Mouse (Mus musculus): ENCODE measurements around the gene Olfr733. TPM values are rescaled to one million over a fixed set of nuclear protein-coding genes. Genes with fewer than 3 reads are reported as not detected.

Olfr733 gene
- not detected in 2 replicates for total RNA-seq (2014; rRNA removed)
- not detected in 2 replicates for polyA plus RNA-seq (2012; rRNA removed)

DNA sequence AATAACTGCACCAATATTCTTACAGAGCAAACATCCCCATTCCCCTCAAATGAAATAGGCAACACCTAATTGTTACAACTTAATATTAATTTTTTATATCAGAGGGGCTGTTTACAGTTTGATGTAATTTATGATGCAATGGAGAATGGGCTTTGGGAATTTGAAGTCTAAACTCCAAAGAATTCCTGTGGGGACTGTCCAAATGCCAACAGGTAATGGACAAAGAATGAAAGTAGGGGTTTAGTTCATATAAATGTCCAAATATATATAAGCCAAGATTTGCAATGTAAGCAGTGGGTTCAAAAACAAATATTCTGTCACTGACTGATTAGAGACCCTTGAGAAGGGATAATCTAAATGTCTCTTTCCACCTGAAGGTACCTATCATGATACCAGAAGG is at the start of gene Olfr733:
Gene Olfr733 (minus strand): TSS at position 101 of the 400 bp plus-strand sequence.
- no peak within 1 kb of the TSS for H3K9ac ChIP-seq (ENCODE audit: low read depth, low read length)
- H3K79me2 ChIP-seq (ENCODE audit: control insufficient read depth, insufficient read depth, low read length), result no peaks in the 10 kb centered on the region
- no peak within 1 kb of the TSS for H3K27ac ChIP-seq (replicated peaks; ENCODE audit: insufficient read depth, low read depth, low read length)
- no peak within 1 kb of the TSS for H3K4me3 ChIP-seq (ENCODE audit: insufficient read depth, low read depth, low read length)
- TF ChIP-seq CTCF (IDR thresholded peaks at IDR 0.05; ENCODE audit: low read depth, low read length), result no peak
- no peak for TF ChIP-seq POLR2A (IDR thresholded peaks at IDR 0.05; ENCODE audit: extremely low read depth, insufficient read depth, low read length)
- no peak for DNase-seq (ENCODE audit: extremely low read depth, low read depth, low spot score)
- no peaks in the 10 kb centered on the region for H3K36me3 ChIP-seq (ENCODE audit: control insufficient read depth, insufficient read depth, low read length)
- no peaks in the 10 kb centered on the region for H3K27me3 ChIP-seq (ENCODE audit: control insufficient read depth, insufficient read depth, low read length)
- no peaks in the 10 kb centered on the region for H3K4me1 ChIP-seq (ENCODE audit: control insufficient read depth, insufficient read depth, low read length)

GRCm38 (mm10) chr14:50348796-50349195 is 47.5 kb upstream of the Olfr733 start, which contains the start of gene Olfr735:
Gene Olfr735, minus strand, starts transcription at chr14:50348872.
- no peak for DNase-seq (ENCODE audit: extremely low read depth, low read depth, low spot score)
- no peaks in the 10 kb centered on the region for H3K79me2 ChIP-seq (ENCODE audit: control insufficient read depth, insufficient read depth, low read length)
- no peaks in the 10 kb centered on the region for H3K4me1 ChIP-seq (ENCODE audit: control insufficient read depth, insufficient read depth, low read length)
- 87% methylated on average over 2 of the region's 2 CpGs for WGBS
- H3K27ac ChIP-seq (replicated peaks; ENCODE audit: insufficient read depth, low read depth, low read length), result no peak within 1 kb of the TSS
- H3K4me3 ChIP-seq (ENCODE audit: insufficient read depth, low read depth, low read length), result no peak within 1 kb of the TSS
- H3K9ac ChIP-seq (ENCODE audit: low read depth, low read length), result no peak within 1 kb of the TSS
- H3K27me3 ChIP-seq (ENCODE audit: control insufficient read depth, insufficient read depth, low read length), result no peaks in the 10 kb centered on the region
- no peaks in the 10 kb centered on the region for H3K36me3 ChIP-seq (ENCODE audit: control insufficient read depth, insufficient read depth, low read length)
- TF ChIP-seq CTCF (IDR thresholded peaks at IDR 0.05; ENCODE audit: low read depth, low read length) (no peak), POLR2A (IDR thresholded peaks at IDR 0.05; ENCODE audit: extremely low read depth, insufficient read depth, low read length) (no peak)

DNA sequence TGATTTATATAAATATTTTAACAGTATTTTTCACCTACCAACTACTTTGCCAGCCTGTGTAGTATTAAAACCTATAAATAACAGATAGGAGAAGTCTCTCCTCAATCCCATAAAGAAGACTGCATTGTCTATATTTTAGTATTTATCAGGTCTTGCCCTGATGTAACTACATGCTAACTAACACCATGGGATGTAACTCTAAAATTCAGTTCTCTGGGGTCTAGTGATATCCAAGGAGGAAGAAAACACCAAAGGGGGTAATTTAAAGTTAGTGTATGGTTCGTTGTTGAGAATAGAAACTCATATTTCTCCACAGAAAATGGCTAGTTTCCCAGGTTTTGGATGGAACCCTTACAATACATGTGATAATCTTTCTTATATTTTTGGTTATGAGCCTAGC is 25.3 kb upstream of the Olfr733 start, which contains the start of gene Olfr734:
Gene Olfr734 (minus strand): TSS at position 101 of the 400 bp plus-strand sequence.
- WGBS, result 63% methylated on average over 1 of the region's 1 CpGs
- Histone ChIP-seq H3K4me1 (ENCODE audit: control insufficient read depth, insufficient read depth, low read length) (no peaks in the 10 kb centered on the region), H3K27ac (replicated peaks; ENCODE audit: insufficient read depth, low read depth, low read length) (no peak within 1 kb of the TSS), H3K36me3 (ENCODE audit: control insufficient read depth, insufficient read depth, low read length) (no peaks in the 10 kb centered on the region), H3K79me2 (ENCODE audit: control insufficient read depth, insufficient read depth, low read length) (no peaks in the 10 kb centered on the region), H3K27me3 (ENCODE audit: control insufficient read depth, insufficient read depth, low read length) (no peaks in the 10 kb centered on the region), H3K4me3 (ENCODE audit: insufficient read depth, low read depth, low read length) (no peak within 1 kb of the TSS), H3K9ac (ENCODE audit: low read depth, low read length) (no peak within 1 kb of the TSS)
- no peak for DNase-seq (ENCODE audit: extremely low read depth, low read depth, low spot score)
- no peak for TF ChIP-seq POLR2A (IDR thresholded peaks at IDR 0.05; ENCODE audit: extremely low read depth, insufficient read depth, low read length)

GRCm38 (mm10) chr14:50284106-50284505 is 17.2 kb downstream of the Olfr733 start, which contains the start of gene Olfr732:
Gene Olfr732, minus strand, starts transcription at chr14:50284206.
- no peak for DNase-seq (ENCODE audit: extremely low read depth, low read depth, low spot score)
- no peak within 1 kb of the TSS for H3K4me3 ChIP-seq (ENCODE audit: insufficient read depth, low read depth, low read length)
- H3K79me2 ChIP-seq (ENCODE audit: control insufficient read depth, insufficient read depth, low read length), result no peaks in the 10 kb centered on the region
- no peaks in the 10 kb centered on the region for H3K36me3 ChIP-seq (ENCODE audit: control insufficient read depth, insufficient read depth, low read length)
- 97% methylated on average over 1 of the region's 1 CpGs for WGBS
- H3K4me1 ChIP-seq (ENCODE audit: control insufficient read depth, insufficient read depth, low read length), result no peaks in the 10 kb centered on the region
- H3K27ac ChIP-seq (replicated peaks; ENCODE audit: insufficient read depth, low read depth, low read length), result no peak within 1 kb of the TSS
- no peaks in the 10 kb centered on the region for H3K27me3 ChIP-seq (ENCODE audit: control insufficient read depth, insufficient read depth, low read length)
- TF ChIP-seq POLR2A (IDR thresholded peaks at IDR 0.05; ENCODE audit: extremely low read depth, insufficient read depth, low read length) (no peak), CTCF (IDR thresholded peaks at IDR 0.05; ENCODE audit: low read depth, low read length) (no peak)
- no peak within 1 kb of the TSS for H3K9ac ChIP-seq (ENCODE audit: low read depth, low read length)

Other genes with a start within 250 kb of the Olfr733 start
- gene Olfr726, start 210.6 kb downstream of the Olfr733 start, total RNA-seq (2014; rRNA removed), result not detected in 2 replicates
- gene Olfr726, start 210.6 kb downstream of the Olfr733 start, polyA plus RNA-seq (2012; rRNA removed), result not detected in 2 replicates
- not detected in 2 replicates for gene Olfr727, start 178.3 kb downstream of the Olfr733 start, total RNA-seq (2014; rRNA removed)
- not detected in 2 replicates for gene Olfr727, start 178.3 kb downstream of the Olfr733 start, polyA plus RNA-seq (2012; rRNA removed)
- not detected in 2 replicates for gene Olfr728, start 158.8 kb downstream of the Olfr733 start, total RNA-seq (2014; rRNA removed)
- gene Olfr728, start 158.8 kb downstream of the Olfr733 start, polyA plus RNA-seq (2012; rRNA removed), result not detected in 2 replicates
- not detected in 2 replicates for gene Olfr729, start 148.6 kb downstream of the Olfr733 start, total RNA-seq (2014; rRNA removed)
- gene Olfr729, start 148.6 kb downstream of the Olfr733 start, polyA plus RNA-seq (2012; rRNA removed), result not detected in 2 replicates
- not detected in 2 replicates for gene Olfr730, start 113.3 kb downstream of the Olfr733 start, total RNA-seq (2014; rRNA removed)
- not detected in 2 replicates for gene Olfr730, start 113.3 kb downstream of the Olfr733 start, polyA plus RNA-seq (2012; rRNA removed)
- not detected in 2 replicates for gene Olfr731, start 59.7 kb downstream of the Olfr733 start, total RNA-seq (2014; rRNA removed)
- gene Olfr731, start 59.7 kb downstream of the Olfr733 start, polyA plus RNA-seq (2012; rRNA removed), result not detected in 2 replicates
- not detected in 2 replicates for gene Olfr732, start 17.3 kb downstream of the Olfr733 start, total RNA-seq (2014; rRNA removed)
- not detected in 2 replicates for gene Olfr732, start 17.3 kb downstream of the Olfr733 start, polyA plus RNA-seq (2012; rRNA removed)
- gene Olfr734, start 25.2 kb upstream of the Olfr733 start, total RNA-seq (2014; rRNA removed), result not detected in 2 replicates
- gene Olfr734, start 25.2 kb upstream of the Olfr733 start, polyA plus RNA-seq (2012; rRNA removed), result not detected in 2 replicates
- not detected in 2 replicates for gene Olfr735, start 47.4 kb upstream of the Olfr733 start, total RNA-seq (2014; rRNA removed)
- not detected in 2 replicates for gene Olfr735, start 47.4 kb upstream of the Olfr733 start, polyA plus RNA-seq (2012; rRNA removed)
- 0.28 and 0.34 TPM in 2 replicates for gene Tlr11, start 56.4 kb upstream of the Olfr733 start, total RNA-seq (2014; rRNA removed)
- 0.10 and 0.17 TPM in 2 replicates for gene Tlr11, start 56.4 kb upstream of the Olfr733 start, polyA plus RNA-seq (2012; rRNA removed)
- not detected in 2 replicates for gene Olfr736, start 79.6 kb upstream of the Olfr733 start, total RNA-seq (2014; rRNA removed)
- not detected in 2 replicates for gene Olfr736, start 79.6 kb upstream of the Olfr733 start, polyA plus RNA-seq (2012; rRNA removed)
- not detected in 2 replicates for gene Olfr738, start 106.0 kb upstream of the Olfr733 start, total RNA-seq (2014; rRNA removed)
- gene Olfr738, start 106.0 kb upstream of the Olfr733 start, polyA plus RNA-seq (2012; rRNA removed), result not detected in 2 replicates
- not detected in 2 replicates for gene Olfr739, start 117.1 kb upstream of the Olfr733 start, total RNA-seq (2014; rRNA removed)
- not detected in 2 replicates for gene Olfr739, start 117.1 kb upstream of the Olfr733 start, polyA plus RNA-seq (2012; rRNA removed)
- not detected in 2 replicates for gene Olfr740, start 144.0 kb upstream of the Olfr733 start, total RNA-seq (2014; rRNA removed)
- not detected in 2 replicates for gene Olfr740, start 144.0 kb upstream of the Olfr733 start, polyA plus RNA-seq (2012; rRNA removed)
- not detected in 2 replicates for gene Olfr741, start 171.2 kb upstream of the Olfr733 start, total RNA-seq (2014; rRNA removed)
- not detected in 2 replicates for gene Olfr741, start 171.2 kb upstream of the Olfr733 start, polyA plus RNA-seq (2012; rRNA removed)
- not detected in 2 replicates for gene Olfr742, start 202.1 kb upstream of the Olfr733 start, total RNA-seq (2014; rRNA removed)
- gene Olfr742, start 202.1 kb upstream of the Olfr733 start, polyA plus RNA-seq (2012; rRNA removed), result not detected in 2 replicates
- not detected in 2 replicates for gene Olfr743, start 220.3 kb upstream of the Olfr733 start, total RNA-seq (2014; rRNA removed)
- not detected in 2 replicates for gene Olfr743, start 220.3 kb upstream of the Olfr733 start, polyA plus RNA-seq (2012; rRNA removed)

Data from liver, adult 2 months (tissue).